Mouse (Mus musculus): ENCODE measurements at regions not wholly inside any gene's neighbourhood (a gene's known extent, or its start where the extent isn't known, plus 50 kb on each side); places are given as distances from the start of the nearest gene placed in this dataset.

- TF ChIP-seq POLR2A (IDR thresholded peaks at IDR 0.05; ENCODE audit: borderline replicate concordance, extremely low read depth, low read depth, low read length), result no peak
- TF ChIP-seq CTCF (IDR thresholded peaks at IDR 0.05; ENCODE audit: insufficient read depth, low read length), result no peak
These were observed 120.8 kb upstream of the Thumpd2 start for GRCm38 (mm10) chr17:81185685-81186084.

All from lung, adult 2 months (tissue).